Mouse (Mus musculus): ENCODE results near the gene Sfrp2. TPM values are rescaled to one million over a fixed set of nuclear protein-coding genes. Genes with fewer than 3 reads are reported as not detected.

Gene Sfrp2
- total and polyA plus RNA-seq, 3 experiments: not detected

Other genes with a start within 250 kb of the Sfrp2 start
- not detected in 2 replicates for gene Tlr2, start 75.4 kb downstream of the Sfrp2 start, total RNA-seq (2012; rRNA removed)
- gene Tlr2, start 75.4 kb downstream of the Sfrp2 start, polyA plus RNA-seq (2012; ENCODE audit: insufficient read depth in 1 of 2, insufficient read length in 2 of 2, low read depth in 1 of 2, low replicate concordance in 2 of 2, missing spikeins in 1 of 2): not detected